In genomic region chr5:110521822-110522221, GRCm38 (mm10) we compare ENCODE assay signal across 26 mouse cellular contexts. TPM values are rescaled to one million over a fixed set of nuclear protein-coding genes. Genes with fewer than 3 reads are reported as not detected.
DNase-seq lines count a peak whose midpoint lies in the region; ATAC-seq and TF ChIP-seq lines count a peak whose summit lies in the region.
"Had no signal": no experiment of that assay in that cellular context is flagged by ENCODE, and none has a peak within 500 bp of the region (broad histone marks: within the 10 kb centered on the region; RNA-seq: fewer than 3 reads in every experiment).

No protein-coding gene starts in this region.

- intact Hi-C loops in left cerebral cortex, postnatal 25 days (cut with DNase I), result loop anchor here (1.0 to 2.0 kb wide), 3 partner anchors 23 to 76 kb away; partner anchors contain the start of gene Galnt9
- intact Hi-C loops in left cerebral cortex, postnatal 36 days (cut with DNase I), result loop anchor here (2.0 kb wide), 1 partner anchor 41 kb away; no protein-coding TSS in a partner anchor

- no peak for TF ChIP-seq CTCF in cortical plate, adult 2 months (IDR thresholded peaks at IDR 0.05; ENCODE audit: extremely low read depth, insufficient read depth, low read length)

- H3K9ac ChIP-seq in embryonic facial prominence, embryonic 15.5 days, result no peak overlapping the region
- H3K9ac ChIP-seq: hindbrain, embryonic 13.5 days; liver, embryonic 13.5 days; midbrain, embryonic 12.5 days had no signal

- no peaks in the 10 kb centered on the region for H3K36me3 ChIP-seq in embryonic facial prominence, embryonic 15.5 days
- no peaks in the 10 kb centered on the region for H3K36me3 ChIP-seq in embryonic facial prominence, embryonic 10.5 days (replicated peaks)
- H3K36me3 ChIP-seq: forebrain, embryonic 10.5 days; hindbrain, embryonic 13.5 days; liver, embryonic 13.5 days; midbrain, embryonic 12.5 days had no signal

- H3K9me3 ChIP-seq in embryonic facial prominence, embryonic 15.5 days (replicated peaks), result no peaks in the 10 kb centered on the region
- no peaks in the 10 kb centered on the region for H3K9me3 ChIP-seq in embryonic facial prominence, embryonic 10.5 days
- H3K9me3 ChIP-seq: forebrain, embryonic 10.5 days; hindbrain, embryonic 13.5 days; liver, embryonic 13.5 days; midbrain, embryonic 12.5 days had no signal

- H3K27me3 ChIP-seq in embryonic facial prominence, embryonic 15.5 days, result no peaks in the 10 kb centered on the region
- H3K27me3 ChIP-seq in embryonic facial prominence, embryonic 10.5 days (replicated peaks; ENCODE audit: low read depth, poor library complexity, severe bottlenecking), result peaks cover 13% of the 10 kb centered on the region; the same call in 1 of the 2 replicates
- H3K27me3 ChIP-seq: hindbrain, embryonic 13.5 days had no signal

- H3K27ac ChIP-seq in embryonic facial prominence, embryonic 15.5 days (replicated peaks), result peak overlapping the region; percentile 28; the same call in 1 of the 2 replicates
- H3K27ac ChIP-seq in embryonic facial prominence, embryonic 10.5 days (replicated peaks), result no peak overlapping the region
- peak overlapping the region; percentile 48 for H3K27ac ChIP-seq in cortical plate, adult 2 months (ENCODE audit: insufficient read depth, low read length)
- H3K27ac ChIP-seq: forebrain, embryonic 10.5 days; hindbrain, embryonic 13.5 days; liver, embryonic 13.5 days; midbrain, embryonic 12.5 days had no signal

- H3K4me1 ChIP-seq in embryonic facial prominence, embryonic 15.5 days, result no peaks in the 10 kb centered on the region
- H3K4me1 ChIP-seq in embryonic facial prominence, embryonic 10.5 days, result no peaks in the 10 kb centered on the region
- peaks cover 8% of the 10 kb centered on the region for H3K4me1 ChIP-seq in cortical plate, adult 2 months (ENCODE audit: control insufficient read depth, insufficient read depth, low read length)
- H3K4me1 ChIP-seq: liver, embryonic 13.5 days; midbrain, embryonic 12.5 days had no signal

- WGBS in embryonic facial prominence, embryonic 15.5 days, result 47% methylated on average over 7 of the region's 7 CpGs
- 74% methylated on average over 7 of the region's 7 CpGs for WGBS in embryonic facial prominence, embryonic 10.5 days

- no peak for TF ChIP-seq POLR2A in cortical plate, adult 2 months (IDR thresholded peaks at IDR 0.05; ENCODE audit: extremely low read depth, insufficient read depth, low read length)

- H3K4me3 ChIP-seq in embryonic facial prominence, embryonic 15.5 days (replicated peaks), result no peak overlapping the region
- no peak overlapping the region for H3K4me3 ChIP-seq in embryonic facial prominence, embryonic 10.5 days
- no peak overlapping the region for H3K4me3 ChIP-seq in cortical plate, adult 2 months (ENCODE audit: insufficient read depth, low read length)
- H3K4me3 ChIP-seq: forebrain, embryonic 10.5 days; hindbrain, embryonic 13.5 days; liver, embryonic 13.5 days; midbrain, embryonic 12.5 days had no signal

- DNase-seq in embryonic facial prominence, embryonic 10.5 days (ENCODE audit: low spot score), result no peak
- DNase-seq in layer of hippocampus, adult 11-12 months (ENCODE audit: low spot score), result peak; percentile 46
- DNase-seq in layer of hippocampus, adult 9-10 months (ENCODE audit: low spot score), result no peak
- peak; percentile 49 to 81 for DNase-seq in left cerebral cortex, postnatal 25 days (ENCODE audit: low spot score in 2 of 2)
- DNase-seq in left cerebral cortex, postnatal 36 days (ENCODE audit: low spot score in 2 of 2), result no peak
- no peak for DNase-seq in gastrocnemius, adult 8-10 months (ENCODE audit: low spot score in 2 of 2)
- DNase-seq: adrenal gland, adult 8-10 months; cerebellum, adult 8-10 months; cerebellum, postnatal 36 days; gastrocnemius, postnatal 36 days; heart, postnatal 36 days; kidney, adult 18-20 months; kidney, postnatal 4 days; liver, embryonic 13.5 days; lung, adult 2 months; lung, postnatal 14 days; spleen, adult 18-20 months; thymus, postnatal 25 days had no signal

- no peak for ATAC-seq in embryonic facial prominence, embryonic 15.5 days (ENCODE audit: insufficient number of reproducible peaks, low FRiP score, low TSS enrichment, low read depth)
- ATAC-seq: activated CD4-positive, CD25-positive, alpha-beta regulatory T cell, adult 4 months; inflammation-experienced regulatory T-cells, adult 6 months had no signal

- H3K4me2 ChIP-seq in embryonic facial prominence, embryonic 15.5 days (replicated peaks), result no peak overlapping the region
- H3K4me2 ChIP-seq: hindbrain, embryonic 13.5 days; liver, embryonic 13.5 days; midbrain, embryonic 12.5 days had no signal

RNA-seq across cellular contexts. Expression of gene Galnt9, which starts 22.3 kb away (rescaled TPM):
- polyA plus RNA-seq in embryonic facial prominence, embryonic 15.5 days (2015; fragmentation: Nextera tagmentation; extraction: Ambion mirVana), result 1.6 and 1.7 TPM in 2 replicates
- 1.5 and 2.1 TPM in 2 replicates for polyA plus RNA-seq in embryonic facial prominence, embryonic 10.5 days (2016; fragmentation: Nextera tagmentation; extraction: Ambion mirVana)
- total RNA-seq in left cerebral cortex, postnatal 25 days (2021), result 100 to 1,000 TPM in 1 of 2 experiments, 10 to 100 TPM in 1; 90.0 to 123 TPM
- 100 to 1,000 TPM; 104 to 109 TPM for total RNA-seq in left cerebral cortex, postnatal 36 days (2021)
- polyA plus RNA-seq in cortical plate, adult 2 months (2012; rRNA removed), result 107 and 110 TPM in 2 replicates
- total RNA-seq in gastrocnemius, adult 8-10 months (2022), result not detected
- total RNA-seq: gastrocnemius, postnatal 36 days; heart, adult 8-10 months; heart, postnatal 36 days had no signal
- polyA plus RNA-seq: liver, embryonic 13.5 days had no signal

Comparison
In these comparisons a context has a peak if more than half of its experiments do, and no peak if none do; other contexts are left out.
1. DNase-seq: peak in layer of hippocampus, adult 11-12 months (single experiment) and left cerebral cortex, postnatal 25 days (2 of 2); none in embryonic facial prominence, embryonic 10.5 days (single experiment), layer of hippocampus, adult 9-10 months (single experiment), left cerebral cortex, postnatal 36 days (0 of 2) and gastrocnemius, adult 8-10 months (0 of 2).
2. RNA of gene Galnt9, which starts 22.3 kb away (total RNA-seq): 90.0 to 123 TPM in left cerebral cortex, postnatal 25 days and 104 to 109 TPM in left cerebral cortex, postnatal 36 days; not detected in gastrocnemius, adult 8-10 months; every median in the first group is over 10 times any median in the second.